Mouse (Mus musculus) bone marrow macrophage, adult 2 months (primary cell): ENCODE results near the gene Kmt2e.

Source experiments
- CTCF ChIP-seq: IDR thresholded peaks from 2 replicates; pipeline ENCODE4 v1.5.1; 2012; ENCODE audit warnings: low read depth, mild to moderate bottlenecking, low read length, moderate library complexity
- POLR2A ChIP-seq: IDR thresholded peaks from 2 replicates; pipeline ENCODE4 v1.6.1; 2012; ENCODE audit warnings: mild to moderate bottlenecking, low read depth, low read length, borderline replicate concordance

GRCm38 (mm10) chr5:23501582-23502316 is 67.5 kb downstream of the Kmt2e start:
- no peak for TF ChIP-seq CTCF
- no peak for TF ChIP-seq POLR2A
